Mouse (Mus musculus) cerebellum, adult 11 months (tissue): Measurements from ENCODE around the gene Chka.

Source experiments
- DNase-seq: peaks from one replicate; pipeline ENCODE4 v3.0.0; 2022

The Chka gene

GRCm38 (mm10) chr19:3890181-3890580 lies 38.6 kb downstream of the Chka start:
- no peak for DNase-seq

- no peak for DNase-seq
Observed at GRCm38 (mm10) chr19:3893545-3894116, 42.1 kb downstream of the Chka start.

- DNase-seq: no peak
Observed at GRCm38 (mm10) chr19:3894294-3894693, 42.7 kb downstream of the Chka start.

- DNase-seq: no peak
Observed at GRCm38 (mm10) chr19:3895171-3895631, 43.6 kb downstream of the Chka start.

- no peak for DNase-seq
Observed at GRCm38 (mm10) chr19:3896208-3896607, 44.6 kb downstream of the Chka start.

GRCm38 (mm10) chr19:3897557-3897956 lies 46.0 kb downstream of the Chka start:
- no peak for DNase-seq

GRCm38 (mm10) chr19:3898952-3899351 lies 47.4 kb downstream of the Chka start:
- DNase-seq: no peak

- no peak for DNase-seq
Observed at GRCm38 (mm10) chr19:3899618-3900017, 48.0 kb downstream of the Chka start.

- no peak for DNase-seq
Observed at GRCm38 (mm10) chr19:3902966-3903365, 51.4 kb downstream of the Chka start.

GRCm38 (mm10) chr19:3903648-3904362 lies 52.2 kb downstream of the Chka start:
- DNase-seq: no peak

- no peak for DNase-seq
Observed at GRCm38 (mm10) chr19:3904363-3904675, 52.7 kb downstream of the Chka start.

GRCm38 (mm10) chr19:3905261-3905969 lies 53.8 kb downstream of the Chka start:
- no peak for DNase-seq

GRCm38 (mm10) chr19:3906326-3906725 lies 54.8 kb downstream of the Chka start:
- no peak for DNase-seq

GRCm38 (mm10) chr19:3906795-3907786 lies 55.5 kb downstream of the Chka start, which contains the start of gene Tcirg1:
Gene Tcirg1, minus strand, starts transcription at chr19:3907133.
- DNase-seq: peak; percentile 40

GRCm38 (mm10) chr19:3907876-3908660 lies 56.5 kb downstream of the Chka start:
- no peak for DNase-seq

- DNase-seq: no peak
Observed at GRCm38 (mm10) chr19:3910206-3910605, 58.6 kb downstream of the Chka start.

GRCm38 (mm10) chr19:3912337-3913204 lies 61.0 kb downstream of the Chka start, which contains the start of gene Ndufs8:
Gene Ndufs8, minus strand, starts transcription at chr19:3912774.
- peak; percentile 93 for DNase-seq

- no peak for DNase-seq
Observed at GRCm38 (mm10) chr19:3913692-3914091, 62.1 kb downstream of the Chka start.

GRCm38 (mm10) chr19:3914535-3914934 lies 63.0 kb downstream of the Chka start:
- DNase-seq: no peak

GRCm38 (mm10) chr19:3916727-3917126 lies 65.2 kb downstream of the Chka start:
- DNase-seq: no peak

GRCm38 (mm10) chr19:3919928-3920327 lies 68.4 kb downstream of the Chka start:
- DNase-seq: no peak
